Mouse (Mus musculus) bone marrow, adult 2 months (tissue): ENCODE measurements around the gene Vars2.

Source experiments
- CTCF ChIP-seq: fragments of 200-500 bp; IDR thresholded peaks from 2 replicates; pipeline ENCODE4 v1.5.1; 2011; ENCODE audit warnings: low read length, control low read depth; ENCODE audit not compliant: control insufficient read depth, insufficient read depth
- POLR2A ChIP-seq: fragments of 200-500 bp; IDR thresholded peaks from 2 replicates; pipeline ENCODE4 v1.6.1; 2011; ENCODE audit warnings: low read depth, mild to moderate bottlenecking, control low read depth, low read length, borderline replicate concordance; ENCODE audit not compliant: control insufficient read depth

GRCm38 (mm10) chr17:35692368-35692767 lies 25.0 kb upstream of the Vars2 start:
- TF ChIP-seq CTCF (no peak), POLR2A (no peak)
